Mouse (Mus musculus) macrophage (primary cell): Measurements from ENCODE around the gene Vwa1. TPM values are rescaled to one million over a fixed set of nuclear protein-coding genes. Genes with fewer than 3 reads are reported as not detected.
"Not testable (repeated sequence)": the region's sequence is repeated elsewhere in the genome, so short reads cannot be mapped to it uniquely, and the experiment has no call there.

Experiments used
- H3K27ac ChIP-seq: fragments of 350-480 bp; formaldehyde crosslinking; 2 replicates; pipeline ENCODE4 v1.9.0; 2021
- H3K36me3 ChIP-seq: fragments of 350-480 bp; formaldehyde crosslinking; 2 replicates; pipeline ENCODE4 v1.9.0; 2021; ENCODE audit errors: inconsistent target
- H3K4me3 ChIP-seq: fragments of 350-480 bp; formaldehyde crosslinking; 2 replicates; pipeline ENCODE4 v1.9.0; 2021; ENCODE audit errors: inconsistent target
- H3K79me2 ChIP-seq: fragments of 350-480 bp; formaldehyde crosslinking; 2 replicates; pipeline ENCODE4 v1.9.0; 2021; ENCODE audit errors: inconsistent target
- WGBS: methylation state at CpG from one replicate; pipeline ENCODE4 v1.1.7; 2026; ENCODE audit warnings: inconsistent platforms; ENCODE audit not compliant: missing documents; 5-methylcytosine and 5-hydroxymethylcytosine counted together
- polyA plus RNA-seq: library from polyadenylated mRNA; stranded (reverse); fragments of 250-400 nt; gene quantifications from 3 replicates; pipeline ENCODE4 v1.2.4, GENCODE M21; 2018; ENCODE audit warnings: inconsistent platforms

Vwa1 gene
- polyA plus RNA-seq, 1 experiment from 2014 or later = 0.09 TPM

DNA sequence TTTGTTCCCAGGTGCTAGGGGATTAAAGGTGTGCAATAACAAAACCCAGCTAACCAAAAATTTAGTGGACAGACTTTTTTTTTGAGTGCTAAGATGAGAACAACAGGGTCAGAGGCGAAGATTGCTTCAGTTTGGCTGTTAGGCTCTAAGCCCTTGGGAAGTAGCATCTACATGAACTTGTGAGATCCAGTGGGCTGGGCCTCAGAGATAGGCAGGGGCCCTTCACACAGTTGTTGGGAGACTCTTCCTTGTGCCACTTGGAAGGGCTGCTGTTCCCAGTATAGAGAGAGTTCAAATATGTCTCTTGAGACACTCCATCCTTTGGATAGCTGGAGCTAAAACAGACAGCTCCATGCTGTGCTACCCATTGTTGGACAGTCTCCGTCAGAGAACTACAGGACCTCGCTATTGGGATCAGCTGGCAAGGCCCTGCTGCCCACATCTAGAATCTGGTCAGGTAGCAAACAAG, 15.6 kb upstream of the Vwa1 start, which contains the start of gene Ankrd65:
Gene Ankrd65 (plus strand): TSS at position 419 of the 469 bp plus-strand sequence.
- WGBS = 91% methylated on average over 3 of the region's 3 CpGs
- Histone ChIP-seq H3K27ac (no peak within 1 kb of the TSS), H3K36me3 (no peaks in the 10 kb centered on the region), H3K79me2 (no peaks in the 10 kb centered on the region), H3K4me3 (no peak within 1 kb of the TSS)

DNA sequence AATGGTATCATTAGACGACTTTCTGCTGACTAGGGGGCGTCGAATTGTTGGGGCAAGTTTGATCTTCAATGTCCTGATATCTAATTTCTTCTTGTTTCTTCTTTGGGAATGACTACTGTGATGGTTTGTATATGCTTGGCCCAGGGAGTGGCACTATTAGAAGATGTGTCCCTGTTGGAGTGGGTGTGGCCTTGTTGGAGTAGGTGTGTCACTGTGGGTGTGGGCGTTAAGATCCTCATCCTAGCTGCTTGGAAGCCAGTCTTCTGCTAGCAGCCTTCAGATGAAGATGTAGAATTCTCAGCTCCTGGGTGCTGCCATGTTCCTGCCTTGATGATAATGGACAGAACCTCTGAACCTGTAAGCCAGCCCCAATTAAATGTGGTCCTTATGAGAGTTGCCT, 14.3 kb upstream of the Vwa1 start:
- not testable (repeated sequence) for H3K79me2 ChIP-seq, H3K36me3 ChIP-seq, H3K27ac ChIP-seq, H3K4me3 ChIP-seq
- 79% methylated on average over 4 of the region's 4 CpGs for WGBS

- H3K4me3 ChIP-seq = no peak overlapping the region
- no peaks in the 10 kb centered on the region for H3K79me2 ChIP-seq
- H3K27ac ChIP-seq = no peak overlapping the region
- 48% methylated on average over 3 of the region's 3 CpGs for WGBS
- H3K36me3 ChIP-seq = no peaks in the 10 kb centered on the region
Observed at GRCm38 (mm10) chr4:155788300-155788699, 13.8 kb upstream of the Vwa1 start.

- Histone ChIP-seq H3K79me2 (no peaks in the 10 kb centered on the region), H3K27ac (no peak within 1 kb of the TSS), H3K36me3 (no peaks in the 10 kb centered on the region), H3K4me3 (no peak within 1 kb of the TSS)
- WGBS = 83% methylated on average over 5 of the region's 5 CpGs
Observed at GRCm38 (mm10) chr4:155785819-155786218, 11.3 kb upstream of the Vwa1 start, which contains the start of gene Tmem88b. Gene Tmem88b (minus strand): TSS chr4:155785874.

GRCm38 (mm10) chr4:155785246-155785645, 10.7 kb upstream of the Vwa1 start:
- WGBS = 81% methylated on average over 10 of the region's 10 CpGs
- no peaks in the 10 kb centered on the region for H3K79me2 ChIP-seq
- no peak overlapping the region for H3K27ac ChIP-seq
- H3K36me3 ChIP-seq = no peaks in the 10 kb centered on the region
- H3K4me3 ChIP-seq = no peak overlapping the region

DNA sequence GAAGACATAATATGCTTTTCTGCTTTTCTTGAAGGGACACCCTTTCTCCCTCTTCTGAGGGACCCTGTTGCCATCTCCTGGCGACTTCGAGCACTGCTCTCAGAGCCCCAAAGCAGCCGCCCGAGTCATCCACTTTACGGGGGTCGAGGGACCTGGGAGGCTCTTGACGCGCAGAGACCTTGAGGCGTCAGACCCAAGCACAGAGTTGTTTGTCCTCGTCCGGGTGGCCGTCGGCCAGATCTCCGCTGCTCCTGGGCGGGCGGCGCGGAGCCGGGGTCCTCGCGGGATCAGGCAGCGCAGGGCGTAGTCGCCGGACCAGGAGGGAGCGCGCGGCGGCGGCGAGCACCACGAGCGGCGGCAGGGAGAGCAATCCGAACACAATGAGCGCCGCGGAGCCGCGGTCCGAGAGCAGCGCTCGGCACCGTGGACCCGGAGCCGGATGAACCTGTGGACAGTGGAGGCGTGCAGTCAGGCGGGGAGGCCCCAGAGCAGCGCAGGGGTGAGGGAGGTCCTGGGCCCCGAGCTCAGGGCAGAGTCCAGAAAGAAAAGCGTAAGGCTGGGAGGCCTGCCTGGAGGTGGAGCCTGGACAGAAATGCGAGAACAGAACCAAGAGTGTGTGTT, 9.7 kb upstream of the Vwa1 start:
- no peaks in the 10 kb centered on the region for H3K36me3 ChIP-seq
- H3K79me2 ChIP-seq = no peaks in the 10 kb centered on the region
- H3K4me3 ChIP-seq = peak overlapping the region; percentile 13; the same call in 1 of the 2 replicates
- no peak overlapping the region for H3K27ac ChIP-seq
- WGBS = 2% methylated on average over 52 of the region's 52 CpGs

GRCm38 (mm10) chr4:155783486-155784080, 9.1 kb upstream of the Vwa1 start:
- H3K4me3 ChIP-seq = peak overlapping the region; percentile 13; the same call in 1 of the 2 replicates
- no peaks in the 10 kb centered on the region for H3K79me2 ChIP-seq
- 51% methylated on average over 15 of the region's 16 CpGs for WGBS
- no peak overlapping the region for H3K27ac ChIP-seq
- no peaks in the 10 kb centered on the region for H3K36me3 ChIP-seq

DNA sequence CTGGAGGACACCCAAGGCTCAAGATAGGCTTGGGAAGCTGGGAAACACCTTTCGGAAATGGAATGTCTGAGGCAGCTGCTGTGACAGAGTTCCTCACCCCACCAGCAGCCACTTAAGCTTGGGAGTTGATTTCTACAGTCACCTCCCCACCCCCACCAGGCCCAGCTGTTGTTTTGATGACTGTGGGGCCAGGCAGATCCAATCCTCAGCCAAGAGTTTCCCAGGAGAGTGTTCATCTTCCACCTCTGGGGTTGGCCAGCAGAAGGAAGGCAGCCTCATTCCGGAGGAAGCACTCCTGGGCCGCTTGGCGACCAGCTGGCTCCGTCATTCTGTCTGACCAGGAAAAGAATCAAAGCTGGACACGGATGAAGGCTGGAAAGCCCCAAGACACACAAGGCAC, 6.4 kb upstream of the Vwa1 start:
- WGBS = 89% methylated on average over 6 of the region's 6 CpGs
- no peaks in the 10 kb centered on the region for H3K36me3 ChIP-seq
- no peaks in the 10 kb centered on the region for H3K79me2 ChIP-seq
- no peak overlapping the region for H3K27ac ChIP-seq
- no peak overlapping the region for H3K4me3 ChIP-seq

DNA sequence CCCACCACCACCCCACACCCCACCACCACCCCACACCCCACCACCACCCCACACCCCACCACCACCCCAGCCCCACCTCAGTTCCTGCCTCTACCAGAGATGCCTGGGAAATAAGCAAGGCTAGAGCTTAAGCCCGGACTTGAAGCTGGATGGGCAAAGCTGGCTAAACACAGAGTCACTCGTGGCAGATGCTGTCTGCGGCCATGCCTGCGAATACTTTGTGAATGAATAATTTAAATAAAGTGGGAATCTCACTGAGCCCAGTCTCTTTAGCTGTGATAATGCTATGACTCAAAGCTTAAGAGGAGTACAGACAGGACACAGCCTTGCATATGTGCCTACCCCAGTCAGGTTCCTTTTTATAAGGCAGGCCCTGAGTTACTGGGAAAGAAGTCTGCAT, 5.0 kb upstream of the Vwa1 start:
- Histone ChIP-seq H3K4me3 (no peak overlapping the region), H3K79me2 (no peaks in the 10 kb centered on the region), H3K36me3 (no peaks in the 10 kb centered on the region), H3K27ac (no peak overlapping the region)
- 88% methylated on average over 4 of the region's 4 CpGs for WGBS

DNA sequence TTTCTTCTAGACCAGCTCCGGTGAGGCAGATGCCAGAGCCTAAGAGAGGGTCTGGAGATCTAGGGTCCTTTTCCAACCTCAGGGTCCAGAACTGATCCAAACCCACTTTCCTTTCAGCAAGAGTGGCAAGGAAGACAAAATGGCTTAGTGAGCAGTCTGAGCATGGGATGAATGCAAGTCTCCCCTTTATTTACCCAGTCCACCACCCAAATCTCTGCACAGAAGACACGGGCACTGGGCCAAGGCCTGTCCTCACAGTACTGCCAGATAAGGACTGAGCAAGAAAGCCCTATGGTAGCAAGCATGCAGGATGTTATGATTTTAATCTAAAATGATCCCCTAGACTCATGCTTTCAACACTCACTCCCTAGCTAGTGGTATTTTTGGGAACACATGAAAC, 3.3 kb upstream of the Vwa1 start:
- Histone ChIP-seq H3K27ac (no peak overlapping the region), H3K4me3 (no peak overlapping the region), H3K36me3 (no peaks in the 10 kb centered on the region), H3K79me2 (no peaks in the 10 kb centered on the region)
- 100% methylated on average over 2 of the region's 2 CpGs for WGBS

GRCm38 (mm10) chr4:155776704-155777335, 2.3 kb upstream of the Vwa1 start:
- no peak overlapping the region for H3K4me3 ChIP-seq
- 58% methylated on average over 2 of the region's 2 CpGs for WGBS
- no peaks in the 10 kb centered on the region for H3K36me3 ChIP-seq
- no peak overlapping the region for H3K27ac ChIP-seq
- no peaks in the 10 kb centered on the region for H3K79me2 ChIP-seq

- H3K79me2 ChIP-seq = no peaks in the 10 kb centered on the region
- no peak overlapping the region for H3K27ac ChIP-seq
- no peaks in the 10 kb centered on the region for H3K36me3 ChIP-seq
- 96% methylated on average over 3 of the region's 3 CpGs for WGBS
- H3K4me3 ChIP-seq = no peak overlapping the region
Observed at GRCm38 (mm10) chr4:155775855-155776254, 1.4 kb upstream of the Vwa1 start.

DNA sequence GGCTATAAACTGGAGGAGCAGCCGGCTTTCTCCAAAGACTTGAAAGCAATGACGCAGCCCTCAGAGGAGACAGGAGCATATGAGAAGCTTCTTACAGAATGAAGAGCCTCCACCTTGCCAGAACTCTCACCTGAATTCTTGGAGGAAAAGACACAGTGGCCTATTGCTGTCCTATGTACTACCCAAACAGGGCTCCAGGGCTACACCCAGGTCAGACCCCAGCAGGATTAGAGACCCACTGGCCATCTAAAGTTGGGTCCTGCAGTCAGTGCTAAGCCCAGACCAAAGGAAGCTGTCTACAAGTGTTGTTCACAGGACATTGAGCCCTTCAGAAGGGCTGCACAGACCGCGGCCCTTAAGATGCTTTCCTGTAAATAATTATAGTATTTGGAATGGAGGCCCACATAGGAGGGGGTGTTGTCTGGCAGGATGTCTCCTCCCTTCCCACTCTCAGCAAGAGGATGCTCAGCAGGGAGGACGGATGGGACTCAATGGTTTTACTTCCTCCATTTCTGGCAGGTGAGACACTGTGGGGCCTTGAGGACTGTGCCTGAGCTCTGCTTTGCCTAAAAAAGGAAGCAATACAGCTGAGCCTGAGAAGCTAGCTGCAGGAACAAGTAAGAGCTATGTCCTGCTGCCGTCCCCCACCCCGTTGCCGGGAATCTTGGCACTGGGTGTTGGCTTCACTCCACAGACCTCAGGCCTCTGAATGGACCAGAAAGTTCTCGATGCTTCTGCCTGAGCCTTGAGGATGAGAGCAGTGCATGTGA, 658 bp upstream of the Vwa1 start:
- Histone ChIP-seq H3K27ac (no peak overlapping the region), H3K4me3 (no peak overlapping the region), H3K36me3 (no peaks in the 10 kb centered on the region), H3K79me2 (no peaks in the 10 kb centered on the region)
- 23% methylated on average over 9 of the region's 9 CpGs for WGBS

GRCm38 (mm10) chr4:155773335-155774078, 991 bp downstream of the Vwa1 start:
- Histone ChIP-seq H3K36me3 (no peaks in the 10 kb centered on the region), H3K79me2 (no peaks in the 10 kb centered on the region), H3K4me3 (no peak overlapping the region), H3K27ac (no peak overlapping the region)
- WGBS = 60% methylated on average over 5 of the region's 5 CpGs
